Mouse (Mus musculus) yolk sac, embryonic 10.5 days (tissue): ENCODE results near the gene Syf2.
"Not testable (repeated sequence)": the region's sequence is repeated elsewhere in the genome, so short reads cannot be mapped to it uniquely, and the experiment has no call there.

Experiments used
- DNase-seq: peaks from one replicate; pipeline ENCODE4 v3.0.0-alpha.2; 2017; ENCODE audit warnings: low spot score

Syf2 gene

DNA sequence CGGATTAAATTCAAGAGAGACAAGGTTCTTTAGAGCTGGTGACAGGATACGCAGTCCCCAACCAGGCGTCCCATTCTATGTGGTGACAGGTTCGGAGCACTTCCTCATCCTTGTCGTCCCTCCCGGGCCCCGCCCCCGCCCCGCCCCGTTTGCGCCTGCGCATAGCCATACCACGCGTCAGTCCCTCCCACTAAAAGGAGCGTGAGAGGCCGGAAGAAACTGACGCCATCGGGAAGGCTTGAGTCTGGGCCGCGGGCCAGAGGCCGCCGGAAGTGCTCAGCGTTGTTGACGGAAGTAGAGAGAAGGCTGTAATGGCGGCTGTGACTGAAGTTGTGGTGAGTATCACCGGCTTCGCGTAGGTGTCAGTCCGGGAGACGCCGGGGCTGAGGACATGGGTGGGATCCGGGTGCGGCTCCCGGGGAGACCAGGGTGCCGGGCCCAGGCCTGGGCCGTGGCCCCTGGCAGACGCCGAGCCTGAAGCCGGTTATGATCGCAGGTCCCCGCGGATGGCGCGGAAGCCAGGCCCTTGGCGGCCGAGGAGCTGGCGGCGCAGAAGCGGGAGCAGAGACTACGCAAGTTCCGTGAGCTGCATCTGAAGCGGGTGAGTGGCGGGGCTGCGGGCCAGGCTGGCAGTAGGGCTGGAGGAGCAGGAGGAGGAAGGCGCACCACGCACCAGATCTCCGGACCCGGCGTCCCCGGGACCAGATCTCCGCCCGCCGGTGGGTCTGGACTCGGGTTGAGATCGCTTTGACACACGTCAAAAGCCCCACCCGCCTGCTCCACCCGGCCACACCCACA, at the start of gene Syf2:
Syf2 (plus strand) TSS at position 215 of the 798 bp plus-strand sequence.
- peak; percentile 97 for DNase-seq

DNA sequence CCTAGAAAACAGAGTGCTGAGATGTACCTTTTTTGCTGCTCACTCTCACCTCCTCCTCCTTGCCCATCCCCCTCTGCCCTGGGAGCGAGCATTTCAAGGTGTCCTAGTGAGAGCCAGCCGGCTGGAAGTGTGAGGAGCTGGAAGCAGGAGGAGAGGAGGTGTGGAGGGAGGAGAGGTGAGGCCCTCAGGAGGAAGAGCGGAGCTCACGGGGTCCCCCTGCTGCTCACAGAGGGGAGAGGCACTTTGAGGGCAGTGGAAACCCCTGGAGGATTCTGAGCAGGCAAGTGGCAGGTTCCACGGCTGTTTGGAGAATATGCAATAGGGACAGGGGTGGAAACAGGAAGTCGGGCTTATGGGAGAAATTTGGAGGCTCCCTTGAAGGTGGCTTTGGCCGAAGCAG, 47.4 kb upstream of the Syf2 start:
- DNase-seq = no peak

GRCm38 (mm10) chr4:134883808-134884207, 46.9 kb upstream of the Syf2 start:
- no peak for DNase-seq

- no peak for DNase-seq
These were observed 46.3 kb upstream of the Syf2 start for GRCm38 (mm10) chr4:134884364-134884763.

DNA sequence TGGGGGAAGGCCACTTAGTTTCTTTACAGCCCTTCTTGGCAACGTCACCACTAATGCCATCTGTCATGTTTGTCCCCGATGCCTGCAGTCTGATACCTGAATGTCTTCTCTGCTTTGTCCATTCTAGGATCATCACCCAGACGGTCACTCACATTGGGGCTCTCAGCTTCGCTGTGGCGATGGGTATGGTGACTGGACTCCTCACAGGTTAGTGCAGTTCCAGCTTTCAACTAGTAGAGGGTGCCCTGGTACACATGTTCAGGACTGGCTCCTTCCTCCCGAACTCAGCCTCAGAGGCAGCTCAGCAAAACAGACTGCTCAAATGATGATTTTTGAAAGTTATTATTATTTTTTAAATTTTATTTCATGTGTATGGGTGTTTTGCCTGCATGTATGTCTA, 38.6 kb upstream of the Syf2 start:
- no peak for DNase-seq

DNA sequence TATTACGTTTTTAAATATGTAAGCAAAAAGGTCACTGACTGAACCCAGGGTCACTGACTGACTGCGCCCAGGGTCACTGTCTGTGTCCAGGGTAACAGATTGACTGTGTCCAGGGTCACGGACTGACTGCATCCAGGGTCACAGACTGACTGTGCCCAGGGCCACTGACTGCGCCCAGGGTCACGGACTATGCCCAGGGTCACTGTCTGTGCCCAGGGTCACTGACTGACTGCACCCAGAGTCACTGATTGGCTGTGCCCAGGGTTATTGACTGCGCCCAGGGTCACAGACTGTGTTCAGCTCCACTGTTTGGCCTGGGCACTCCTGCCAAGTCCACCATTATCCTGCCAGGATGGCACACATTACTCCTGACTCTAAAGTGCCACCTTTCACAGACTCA, 33.4 kb upstream of the Syf2 start:
- no peak for DNase-seq

- no peak for DNase-seq
These were observed 29.6 kb upstream of the Syf2 start for GRCm38 (mm10) chr4:134901126-134901525.

- DNase-seq = no peak
These were observed 27.7 kb upstream of the Syf2 start for GRCm38 (mm10) chr4:134903046-134903445.

DNA sequence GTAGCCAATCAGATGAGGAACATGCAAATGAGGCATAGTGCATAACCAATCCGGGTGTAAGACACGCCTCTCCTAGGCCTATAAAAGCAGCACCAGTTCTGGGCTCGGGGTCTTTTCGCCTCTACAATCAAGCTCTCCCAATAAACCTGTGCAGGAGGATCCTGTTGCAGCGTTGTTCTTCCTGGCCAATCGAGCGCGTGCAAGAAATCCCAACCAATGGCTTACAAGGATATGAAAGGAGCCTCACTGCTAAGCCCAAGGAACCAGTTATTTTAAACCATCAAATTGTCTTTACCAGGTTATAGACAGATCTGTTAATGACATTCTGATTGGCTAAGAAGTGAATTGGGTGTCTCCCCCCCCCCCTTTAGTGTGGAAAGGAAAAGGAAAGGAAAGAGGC, 19.3 kb upstream of the Syf2 start:
- not testable (repeated sequence) for DNase-seq

DNA sequence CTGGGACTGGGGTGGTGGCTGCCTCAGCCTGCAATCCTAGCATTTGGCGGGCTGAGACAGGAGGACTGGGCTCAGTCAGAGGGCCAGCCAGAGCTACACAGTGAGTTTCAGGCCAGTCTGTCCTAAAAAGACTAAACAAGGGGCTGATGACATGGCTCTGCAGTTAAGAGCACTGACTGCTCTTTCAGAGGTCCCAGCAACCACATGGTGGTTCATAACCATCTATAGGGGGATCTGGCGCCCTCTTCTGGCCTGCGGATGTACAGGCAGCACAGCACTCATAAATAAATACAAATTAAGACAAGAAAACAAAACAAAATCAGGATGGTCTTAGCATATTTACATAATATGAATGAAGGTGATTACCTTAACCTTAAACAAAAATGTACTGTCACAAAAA, 17.3 kb upstream of the Syf2 start:
- DNase-seq = peak; percentile 35

DNA sequence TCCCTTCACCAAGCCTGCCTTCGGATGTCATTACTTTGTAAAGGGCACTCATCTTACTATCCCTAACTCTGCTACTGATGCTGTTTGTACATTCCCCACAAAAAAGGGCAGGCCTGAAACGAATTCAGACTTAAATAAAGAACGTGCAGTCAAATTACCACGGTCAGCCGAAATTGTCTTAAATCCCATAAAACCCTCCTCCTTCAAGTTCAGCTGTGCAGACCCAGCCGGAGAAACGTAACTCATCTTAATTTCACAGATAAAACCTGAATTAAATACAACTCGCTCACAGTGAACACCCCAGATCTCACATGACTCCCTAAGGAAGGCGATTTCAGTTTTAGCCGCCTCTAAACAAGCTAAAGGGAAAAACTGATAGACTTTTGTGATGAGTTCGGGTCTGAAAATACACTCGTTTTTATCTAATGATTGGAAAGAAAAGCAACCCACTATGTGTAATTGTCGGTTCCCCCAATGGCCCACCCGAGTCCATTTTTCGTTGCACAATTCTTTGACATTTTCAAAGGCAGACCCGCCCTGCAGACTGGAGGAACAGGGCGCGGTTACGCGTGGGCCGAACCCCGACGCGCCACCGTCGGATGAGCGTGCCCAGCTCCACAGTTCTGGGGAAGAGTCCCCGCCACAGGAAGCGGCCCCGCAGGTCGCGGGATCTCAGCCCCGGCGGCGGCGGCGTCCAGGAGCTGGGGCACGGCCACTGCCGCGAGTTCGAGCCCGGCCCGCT, 16.4 kb upstream of the Syf2 start:
- DNase-seq = no peak

- DNase-seq = peak; percentile 90
These were observed 15.9 kb upstream of the Syf2 start, which contains the start of gene Tmem50a for GRCm38 (mm10) chr4:134914864-134915209. Tmem50a (minus strand) TSS chr4:134915024.

DNA sequence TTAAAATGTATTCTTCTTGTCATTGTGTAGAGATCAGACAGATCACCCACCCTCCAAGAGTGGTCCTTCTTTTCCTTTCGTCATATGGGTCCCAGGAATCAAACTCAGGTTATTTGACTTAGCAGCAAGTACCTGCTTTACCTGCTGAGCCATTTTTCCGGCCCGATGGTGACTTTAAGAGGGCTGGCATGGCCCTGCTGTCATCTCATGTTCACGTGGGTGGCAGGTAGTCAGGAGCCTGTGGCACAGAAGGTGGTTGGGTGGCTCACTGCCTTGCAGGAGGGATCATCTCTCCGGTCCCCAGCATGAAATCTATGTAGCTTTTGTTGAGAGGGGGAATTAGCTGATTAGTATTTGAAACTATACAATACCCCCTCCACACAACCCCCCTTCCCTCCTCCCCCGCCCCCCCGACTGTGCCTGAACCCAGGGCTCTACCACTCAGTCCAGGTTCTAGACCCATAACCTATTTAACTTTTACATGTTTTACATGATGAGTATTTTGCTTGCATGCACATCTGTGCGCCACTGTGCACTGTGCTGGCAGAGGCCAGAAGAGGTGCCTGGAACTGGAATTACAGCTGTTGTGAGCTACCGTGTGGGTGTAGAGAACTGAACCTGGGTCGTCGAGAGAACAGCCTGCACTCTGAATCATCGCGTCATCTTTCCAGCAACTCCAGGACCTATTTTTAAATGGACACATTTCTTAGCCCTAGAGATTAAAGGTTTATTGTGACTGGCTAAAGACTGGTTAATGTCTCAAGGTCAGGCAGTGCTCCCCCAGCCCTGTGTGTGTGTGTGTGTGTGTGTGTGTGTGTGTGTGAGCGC, 15.3 kb upstream of the Syf2 start:
- DNase-seq = no peak

DNA sequence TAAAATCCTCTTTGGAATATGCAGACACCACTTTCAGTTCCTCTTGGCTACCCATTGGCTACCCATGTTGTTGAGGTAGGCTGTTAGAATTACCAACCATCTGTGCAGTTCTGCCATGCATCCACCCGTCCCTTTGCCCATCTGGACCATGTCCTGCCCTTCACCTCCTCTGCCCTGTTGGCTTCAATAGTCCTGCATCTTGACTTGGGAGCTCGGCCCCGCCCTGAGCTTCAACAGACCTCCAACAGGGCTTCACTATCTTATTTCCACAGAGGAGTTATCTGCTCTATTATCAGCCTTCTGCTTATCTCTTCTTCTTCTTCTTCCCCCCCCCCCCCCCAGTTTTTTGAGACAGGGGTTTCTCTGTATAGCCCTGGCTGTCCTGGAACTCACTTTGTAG, 13.5 kb upstream of the Syf2 start:
- no peak for DNase-seq

GRCm38 (mm10) chr4:134918381-134918780, 12.3 kb upstream of the Syf2 start:
- no peak for DNase-seq

GRCm38 (mm10) chr4:134919733-134920540, 10.8 kb upstream of the Syf2 start:
- DNase-seq = no peak

DNA sequence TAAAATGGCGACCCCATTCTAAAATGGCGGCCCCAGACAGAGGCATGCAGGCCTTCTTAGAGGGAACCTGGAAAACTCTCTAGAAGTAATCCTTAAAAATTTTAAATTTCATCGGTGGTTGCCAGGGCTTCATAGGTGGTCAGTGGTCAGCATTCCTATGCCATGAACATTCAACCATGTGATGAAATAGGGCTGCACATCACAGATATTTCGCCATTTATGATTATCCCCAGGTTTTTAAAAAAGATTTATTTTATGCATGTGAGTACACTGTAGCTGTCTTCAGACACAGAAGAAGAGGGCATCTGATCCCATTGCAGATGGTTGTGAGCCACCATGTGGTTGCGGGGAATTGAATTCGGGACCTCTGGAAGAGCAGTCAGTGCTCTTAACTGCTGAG, 10.1 kb upstream of the Syf2 start:
- DNase-seq = no peak

DNA sequence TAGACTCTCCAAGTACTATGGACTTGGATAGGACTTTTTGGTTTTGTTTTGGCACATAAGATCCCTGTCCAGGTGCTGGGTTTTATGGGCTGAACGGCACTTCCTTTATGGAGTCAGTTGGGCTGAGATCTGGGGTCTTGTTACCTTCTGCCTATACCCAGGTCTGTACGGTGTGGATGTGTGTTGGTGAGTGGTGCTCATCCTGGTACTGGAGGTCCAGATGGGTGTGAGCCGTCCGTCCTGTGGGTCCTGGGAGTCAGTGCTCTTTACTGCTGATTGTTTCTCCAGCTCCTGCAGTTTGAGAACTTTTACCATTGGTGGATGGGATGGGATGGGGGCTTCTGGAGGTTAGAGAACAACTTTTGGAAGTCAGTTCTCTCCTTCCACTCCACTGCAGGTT, 9.0 kb upstream of the Syf2 start:
- DNase-seq = no peak

DNA sequence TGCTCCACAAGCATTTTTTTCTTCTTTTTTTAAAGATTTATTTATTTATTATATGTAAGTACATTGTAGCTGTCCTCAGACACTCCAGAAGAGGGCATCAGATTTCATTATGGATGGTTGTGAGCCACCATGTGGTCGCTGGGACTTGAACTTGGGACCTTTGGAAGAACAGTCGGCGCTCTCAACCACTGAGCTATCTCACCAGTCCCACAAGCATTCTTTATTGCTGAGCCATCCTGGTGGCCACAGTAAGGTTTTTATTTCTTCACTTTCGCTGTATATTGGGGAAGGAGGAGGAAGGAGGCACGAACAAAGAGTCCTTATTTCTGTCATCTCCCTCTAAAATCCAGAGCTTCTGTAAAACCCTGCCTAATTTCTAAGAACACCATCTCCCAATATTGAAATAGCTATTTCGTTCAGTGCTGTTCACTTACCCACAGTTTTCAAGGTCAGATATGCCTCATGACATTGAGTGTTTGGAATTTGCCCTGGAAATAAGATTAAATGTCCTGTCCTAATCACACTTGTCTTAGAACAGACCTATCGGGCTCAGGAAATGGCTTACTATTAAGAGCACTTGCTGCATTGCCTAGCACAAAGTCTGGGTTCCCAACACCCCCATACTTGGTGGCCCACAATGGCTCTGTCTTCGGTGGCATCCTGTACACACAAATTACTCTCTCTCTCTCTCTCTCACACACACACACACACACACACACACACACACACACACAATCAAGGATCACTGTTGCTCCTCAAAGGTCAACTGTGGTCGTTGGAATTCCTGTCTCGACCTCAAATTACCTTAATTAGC, 8.4 kb upstream of the Syf2 start:
- no peak for DNase-seq

DNA sequence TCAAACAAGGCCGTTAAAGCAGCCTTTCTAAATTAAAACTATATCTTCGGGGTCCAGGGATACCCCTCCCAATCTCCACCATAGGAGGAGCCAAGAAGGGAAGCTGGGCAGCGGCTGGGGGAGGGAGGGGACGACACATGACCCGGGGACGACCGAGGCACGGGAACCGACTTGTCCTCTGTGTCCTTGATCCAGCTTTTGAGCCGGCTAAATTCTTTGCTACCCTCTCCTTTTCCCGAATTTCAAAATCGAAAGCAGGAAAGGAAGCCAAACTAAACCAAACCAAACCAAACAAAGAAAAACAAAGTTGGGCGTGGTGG, 7.8 kb upstream of the Syf2 start:
- DNase-seq = peak; percentile 72
